In genomic region chr7:79935511-79936205, GRCm38 (mm10) we compare ENCODE assay signal across 8 mouse cellular contexts. TPM values are rescaled to one million over a fixed set of nuclear protein-coding genes. Genes with fewer than 3 reads are reported as not detected.
A peak's percentile ranks its signal among the peaks of the same experiment; 100 is the strongest.
DNase-seq lines count a peak whose midpoint lies in the region; ATAC-seq lines count a peak whose summit lies in the region.

No protein-coding gene starts in this region.

- peak; percentile 72 for DNase-seq in adipocyte (ENCODE audit: low spot score)
- peak; percentile 24 to 45 for DNase-seq in cerebellum, postnatal 36 days
- DNase-seq in gonadal fat pad, adult 2 months (ENCODE audit: low read depth) = peak; percentile 33
- peak; percentile 67 for DNase-seq in intestine, embryonic 14.5 days (ENCODE audit: low spot score)
- no peak for DNase-seq in liver, embryonic 13.5 days
- DNase-seq in monocyte, adult 2 months (ENCODE audit: low read depth in 1 of 2, low spot score in 2 of 2) = peak; percentile 17 to 70
- no peak for DNase-seq in thymus, postnatal 4 days
- no peak for DNase-seq in right cerebral cortex, postnatal 25 days

- peaks cover 11% of the 10 kb centered on the region; the same call in 1 of the 2 replicates for H3K4me1 ChIP-seq in intestine, embryonic 14.5 days (replicated peaks; ENCODE audit: control insufficient read depth, insufficient read depth, low read length)
- peaks cover 2% of the 10 kb centered on the region; the same call in 1 of the 2 replicates for H3K4me1 ChIP-seq in liver, embryonic 13.5 days (replicated peaks)

- H3K4me2 ChIP-seq in intestine, embryonic 14.5 days (ENCODE audit: low read length) = peak overlapping the region; percentile 72
- peak overlapping the region; percentile 56 for H3K4me2 ChIP-seq in liver, embryonic 13.5 days

- WGBS in intestine, embryonic 14.5 days = 13% methylated on average over 19 of the region's 19 CpGs
- 13% methylated on average over 19 of the region's 19 CpGs for WGBS in liver, embryonic 13.5 days (ENCODE audit: insufficient replicate concordance)

- no peaks in the 10 kb centered on the region for H3K36me3 ChIP-seq in intestine, embryonic 14.5 days (ENCODE audit: control insufficient read depth, insufficient read depth, low read length)
- no peaks in the 10 kb centered on the region for H3K36me3 ChIP-seq in liver, embryonic 13.5 days

- H3K27ac ChIP-seq in intestine, embryonic 14.5 days (ENCODE audit: low read depth) = peak overlapping the region; percentile 69
- 0 out of 2 replicates have a peak overlapping the region, but pooled peaks have one; percentile 29 for H3K27ac ChIP-seq in liver, embryonic 13.5 days

- no peaks in the 10 kb centered on the region for H3K9me3 ChIP-seq in intestine, embryonic 14.5 days (ENCODE audit: control insufficient read depth, low read length)
- no peaks in the 10 kb centered on the region for H3K9me3 ChIP-seq in liver, embryonic 13.5 days (replicated peaks)

- peak; percentile 77; the same call in 1 of the 2 replicates for ATAC-seq in intestine, embryonic 14.5 days (replicated peaks; ENCODE audit: low FRiP score, low TSS enrichment, low read depth)
- 0 out of 2 replicates have a peak, but pooled peaks have one; percentile 55 for ATAC-seq in liver, embryonic 13.5 days (ENCODE audit: low read depth)

- H3K27me3 ChIP-seq in intestine, embryonic 14.5 days (replicated peaks; ENCODE audit: control insufficient read depth, insufficient read depth, low read length) = no peaks in the 10 kb centered on the region
- peaks cover 42% of the 10 kb centered on the region for H3K27me3 ChIP-seq in liver, embryonic 13.5 days

- H3K4me3 ChIP-seq in intestine, embryonic 14.5 days (ENCODE audit: low read depth, low read length) = peak overlapping the region; percentile 54
- peak overlapping the region; percentile 52 for H3K4me3 ChIP-seq in liver, embryonic 13.5 days (replicated peaks)

- H3K9ac ChIP-seq in intestine, embryonic 14.5 days (ENCODE audit: low read length) = peak overlapping the region; percentile 75
- H3K9ac ChIP-seq in liver, embryonic 13.5 days = peak overlapping the region; percentile 52; the same call in 1 of the 2 replicates

RNA-seq across cellular contexts. Expression of gene Arpin, which starts 0.5 kb away (rescaled TPM):
- polyA plus RNA-seq in gonadal fat pad, adult 2 months (2012; rRNA removed) = 10.7 and 13.5 TPM in 2 replicates
- 46.7 and 51.0 TPM in 2 replicates for polyA plus RNA-seq in intestine, embryonic 14.5 days (2014; fragmentation: Nextera tagmentation; extraction: Ambion mirVana)
- 4.1 and 4.7 TPM in 2 replicates for polyA plus RNA-seq in liver, embryonic 13.5 days (2015; fragmentation: Nextera tagmentation; extraction: Ambion mirVana)

RNA-seq across cellular contexts. Expression of gene Ap3s2, which starts 15.2 kb away (rescaled TPM):
- polyA plus RNA-seq in gonadal fat pad, adult 2 months (2012; rRNA removed) = 14.3 and 15.7 TPM in 2 replicates
- polyA plus RNA-seq in intestine, embryonic 14.5 days (2014; fragmentation: Nextera tagmentation; extraction: Ambion mirVana) = 30.0 and 30.9 TPM in 2 replicates
- 11.3 and 17.1 TPM in 2 replicates for polyA plus RNA-seq in liver, embryonic 13.5 days (2015; fragmentation: Nextera tagmentation; extraction: Ambion mirVana)

Comparison
In these comparisons a context has a peak if more than half of its experiments do, and no peak if none do; other contexts are left out.
1. DNase-seq: peak in adipocyte (single experiment), cerebellum, postnatal 36 days (2 of 2), gonadal fat pad, adult 2 months (single experiment), intestine, embryonic 14.5 days (single experiment) and monocyte, adult 2 months (2 of 2); none in liver, embryonic 13.5 days (single experiment), thymus, postnatal 4 days (single experiment) and right cerebral cortex, postnatal 25 days (single experiment).